Mouse (Mus musculus): ENCODE data around the gene Cpn1.

Gene Cpn1

GRCm38 (mm10) chr19:43939769-43940689, 46.3 kb downstream of the Cpn1 start, which contains the start of gene Dnmbp:
Gene Dnmbp (minus strand): TSS chr19:43940191.
- DNase-seq (ENCODE audit: low read depth): peak; percentile 92

- peak; percentile 49 for DNase-seq (ENCODE audit: low read depth)
These were observed 47.1 kb downstream of the Cpn1 start for GRCm38 (mm10) chr19:43939171-43939768.

DNA sequence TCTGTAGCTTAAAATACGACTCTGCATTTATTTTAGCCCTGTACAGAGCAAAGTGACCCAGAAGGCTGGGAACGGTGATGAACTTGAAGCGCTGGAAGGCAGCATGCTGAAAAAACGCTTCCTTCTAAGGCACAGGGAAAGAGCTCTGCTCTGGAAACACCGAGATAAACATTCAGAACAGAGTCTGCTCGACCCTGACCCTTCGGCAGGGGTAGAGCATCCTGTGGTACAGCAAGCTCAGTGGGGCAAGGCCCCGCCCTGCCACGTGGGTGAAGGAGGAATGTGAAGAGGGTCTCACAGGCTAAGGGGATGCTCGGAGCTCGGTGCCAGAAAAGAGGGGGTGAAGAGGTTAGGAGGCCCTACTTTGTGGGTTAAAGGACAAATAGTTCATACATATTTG, 48.0 kb downstream of the Cpn1 start:
- no peak for DNase-seq (ENCODE audit: low read depth)

DNA sequence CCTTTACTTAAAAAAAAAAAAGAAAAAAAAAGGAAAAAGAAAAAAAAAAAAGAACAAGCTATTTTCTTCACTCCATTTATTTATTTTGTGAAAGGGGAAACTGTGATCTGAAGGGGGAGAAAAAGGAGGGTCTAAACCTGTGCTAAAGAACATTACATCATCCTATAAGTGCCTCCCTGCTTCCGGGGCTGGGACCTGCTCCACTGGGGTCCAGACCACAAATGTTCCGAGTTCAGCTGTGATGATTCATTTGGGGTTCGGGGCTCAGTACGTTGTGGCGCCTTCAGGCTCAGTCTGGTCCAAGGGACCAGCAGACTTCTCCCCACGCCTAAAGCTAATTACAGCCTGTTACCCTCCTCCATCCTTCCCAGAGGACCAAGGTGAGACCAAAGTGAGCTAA, 55.4 kb downstream of the Cpn1 start:
- no peak for DNase-seq (ENCODE audit: low read depth)

DNA sequence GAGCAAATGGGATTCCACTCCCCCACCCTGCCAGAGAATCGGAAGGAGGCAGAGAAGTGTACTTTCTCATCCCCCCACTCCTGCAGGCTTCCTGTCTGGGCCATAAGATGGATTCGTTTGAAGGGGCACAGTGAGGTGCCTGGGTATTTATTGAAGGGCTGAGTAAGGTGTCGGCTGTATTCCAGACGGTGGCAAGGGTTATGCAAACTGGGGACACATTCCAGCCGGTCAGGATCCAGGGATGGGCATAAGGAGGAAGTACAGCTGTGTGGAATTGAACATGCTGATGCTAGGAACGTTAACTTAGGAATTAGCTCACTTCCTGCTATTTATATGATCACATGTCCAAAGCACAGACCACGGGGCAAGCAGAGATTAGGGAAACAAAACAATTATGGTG, 56.0 kb downstream of the Cpn1 start:
- DNase-seq (ENCODE audit: low read depth): no peak

DNA sequence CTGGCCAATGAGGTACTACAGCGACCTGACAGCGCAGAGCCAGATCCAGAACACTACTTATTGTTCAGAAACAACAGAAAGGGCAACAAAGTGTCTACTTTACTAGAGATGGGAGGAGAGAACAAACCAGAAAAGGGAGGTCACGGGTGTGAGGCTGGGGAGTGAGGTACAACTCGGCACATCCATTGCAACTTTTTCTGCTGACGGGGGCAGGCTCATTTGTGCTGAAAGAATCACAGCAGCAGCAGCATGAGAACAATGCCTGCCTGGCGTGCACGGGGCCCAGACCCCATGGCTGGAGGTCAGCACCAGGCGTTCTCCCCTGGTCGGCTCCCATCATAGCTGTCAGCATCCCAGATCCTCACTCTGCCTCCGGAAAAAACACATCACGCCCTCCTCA, 56.5 kb downstream of the Cpn1 start:
- no peak for DNase-seq (ENCODE audit: low read depth)

GRCm38 (mm10) chr19:43927967-43928366, 58.4 kb downstream of the Cpn1 start:
- no peak for DNase-seq (ENCODE audit: low read depth)

- DNase-seq (ENCODE audit: low read depth): no peak
These were observed 59.3 kb downstream of the Cpn1 start for GRCm38 (mm10) chr19:43927057-43927456.

DNA sequence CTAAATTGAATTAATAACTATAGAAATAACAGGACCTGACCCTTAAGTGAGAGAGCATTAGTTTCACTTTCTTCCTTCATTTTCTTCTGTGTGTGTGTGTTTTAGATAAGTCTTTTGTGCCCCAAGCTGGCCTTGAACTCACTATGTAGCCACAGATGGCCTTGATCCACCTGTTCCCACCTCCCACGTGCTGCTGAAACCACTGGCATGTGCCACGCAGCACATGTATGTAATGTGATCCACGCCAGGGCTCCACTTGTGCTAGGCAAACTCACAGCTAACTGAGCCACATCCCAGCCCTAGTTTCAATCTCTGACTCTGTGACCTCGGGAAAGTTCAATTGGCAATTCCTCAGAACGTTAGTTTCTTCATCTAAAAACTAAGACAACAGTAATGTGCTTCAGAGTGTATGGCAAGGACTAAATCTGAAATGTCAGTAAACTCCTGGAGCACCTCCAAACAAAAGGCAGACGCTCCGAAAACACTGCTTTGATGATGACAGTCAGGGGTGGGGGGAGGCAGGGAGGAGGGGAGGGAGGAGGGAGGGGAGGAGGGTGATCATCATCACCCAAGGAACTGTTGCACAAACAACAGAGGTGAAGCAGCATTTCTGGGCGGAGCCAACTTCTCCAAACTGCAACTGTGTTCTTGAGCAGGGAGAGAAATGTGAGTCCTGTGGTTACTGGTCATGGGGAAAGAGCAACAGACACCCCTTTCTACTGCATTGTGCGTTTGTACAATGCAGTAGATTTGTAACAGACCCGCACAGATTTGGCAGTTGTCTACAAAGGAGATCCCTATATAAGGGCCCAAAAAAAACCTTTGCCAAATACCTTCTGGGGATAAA, 60.0 kb downstream of the Cpn1 start:
- DNase-seq (ENCODE audit: low read depth): peak; percentile 58

DNA sequence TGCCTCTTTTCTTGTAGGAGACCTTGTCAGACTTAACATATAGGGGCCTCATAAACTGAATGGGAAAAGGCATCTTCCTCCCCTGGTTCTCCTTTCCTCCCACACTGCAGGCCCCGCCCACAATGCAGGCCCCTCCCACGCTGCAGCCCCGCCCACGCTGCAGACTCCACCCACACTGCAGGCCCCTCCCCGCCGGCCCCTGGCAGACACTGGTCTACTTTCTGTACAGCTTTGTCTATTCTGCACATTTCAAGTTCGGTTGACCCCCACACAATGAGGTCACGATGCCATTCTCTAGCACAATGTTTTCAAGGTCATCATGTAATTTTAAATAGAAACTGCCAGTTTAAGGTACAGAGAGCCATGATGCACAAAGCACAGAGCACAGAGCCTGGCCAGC, 62.0 kb downstream of the Cpn1 start:
- no peak for DNase-seq (ENCODE audit: low read depth)

GRCm38 (mm10) chr19:43922963-43923362, 63.4 kb downstream of the Cpn1 start:
- DNase-seq (ENCODE audit: low read depth): no peak

- no peak for DNase-seq (ENCODE audit: low read depth)
These were observed 64.9 kb downstream of the Cpn1 start for GRCm38 (mm10) chr19:43921410-43921809.

- no peak for DNase-seq (ENCODE audit: low read depth)
These were observed 65.7 kb downstream of the Cpn1 start for GRCm38 (mm10) chr19:43920453-43921300.

GRCm38 (mm10) chr19:43919841-43920240, 66.5 kb downstream of the Cpn1 start:
- no peak for DNase-seq (ENCODE audit: low read depth)

DNA sequence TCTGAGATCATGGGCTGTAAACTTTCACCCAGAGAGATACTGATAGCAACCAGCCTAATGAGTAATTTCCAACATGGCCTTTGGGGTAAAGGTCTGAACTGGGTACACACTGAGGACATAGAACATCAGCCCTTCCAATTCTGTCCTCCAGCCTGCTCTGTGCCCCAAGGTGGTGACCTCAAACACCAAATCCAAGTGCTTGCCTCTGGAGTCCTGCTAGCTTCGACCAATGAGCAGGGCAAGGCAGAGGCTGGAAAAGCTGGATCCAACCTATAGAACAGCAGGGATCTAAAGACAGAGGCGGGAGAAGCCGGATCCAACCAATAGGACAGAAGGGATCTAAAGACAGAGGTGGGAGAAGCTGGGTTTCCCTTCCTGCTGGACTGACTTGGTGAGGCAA, 67.5 kb downstream of the Cpn1 start:
- no peak for DNase-seq (ENCODE audit: low read depth)

GRCm38 (mm10) chr19:43917763-43918162, 68.6 kb downstream of the Cpn1 start:
- DNase-seq (ENCODE audit: low read depth): no peak

DNA sequence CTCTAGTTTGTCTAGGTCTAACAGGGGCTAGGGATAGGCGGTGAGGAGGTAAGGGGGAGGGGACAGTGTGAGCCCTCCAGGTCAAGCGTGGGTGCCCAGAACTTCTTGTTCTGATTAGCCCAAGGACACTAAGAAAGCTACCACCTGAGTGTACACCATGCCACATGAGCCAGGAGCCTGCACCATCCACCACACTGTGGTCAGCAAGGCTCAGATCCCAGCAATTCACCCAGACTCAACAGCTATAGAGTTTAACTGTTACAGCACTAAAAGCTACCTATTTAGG, 69.0 kb downstream of the Cpn1 start:
- DNase-seq (ENCODE audit: low read depth): no peak

DNA sequence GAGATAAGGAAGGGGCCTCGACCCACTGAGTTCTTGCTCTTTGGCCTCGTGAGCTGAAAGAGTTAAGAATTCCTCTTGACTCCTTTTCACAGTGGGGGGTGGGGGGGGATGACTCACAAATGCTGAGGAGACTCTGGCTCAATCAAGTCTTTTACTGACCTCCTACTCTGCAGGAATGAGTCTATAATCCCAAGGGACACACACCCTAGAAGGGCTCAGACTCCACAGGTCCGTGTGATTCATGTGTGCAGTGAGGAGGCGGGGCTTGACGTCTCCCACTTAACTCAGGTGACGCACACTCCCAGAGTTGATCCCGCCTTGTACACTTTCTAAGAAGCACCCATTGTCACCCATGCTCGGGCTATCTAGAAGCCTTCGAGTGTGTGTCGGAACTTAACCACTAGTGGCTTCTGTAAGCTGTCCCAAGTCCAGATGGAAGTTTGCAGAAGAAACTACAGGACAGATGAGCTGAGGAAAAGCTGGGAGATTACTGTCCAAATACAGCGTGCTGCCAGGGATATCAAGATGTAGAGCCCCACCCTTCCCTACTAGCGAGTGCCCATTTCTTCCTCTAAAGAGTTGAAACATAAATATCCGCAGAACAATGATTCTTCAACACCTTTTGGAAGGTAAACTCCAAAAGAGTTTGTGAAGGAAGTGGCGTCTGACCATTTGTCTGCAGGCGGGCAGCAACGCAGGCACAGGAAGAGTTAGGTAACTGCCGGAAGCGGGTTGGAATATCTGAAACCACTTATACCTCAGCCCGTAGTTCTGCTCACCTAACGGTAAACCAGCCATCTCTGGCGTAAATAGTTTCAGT, 69.6 kb downstream of the Cpn1 start:
- DNase-seq (ENCODE audit: low read depth): peak; percentile 97

- DNase-seq (ENCODE audit: low read depth): peak; percentile 63
These were observed 70.9 kb downstream of the Cpn1 start for GRCm38 (mm10) chr19:43915431-43915830.

DNA sequence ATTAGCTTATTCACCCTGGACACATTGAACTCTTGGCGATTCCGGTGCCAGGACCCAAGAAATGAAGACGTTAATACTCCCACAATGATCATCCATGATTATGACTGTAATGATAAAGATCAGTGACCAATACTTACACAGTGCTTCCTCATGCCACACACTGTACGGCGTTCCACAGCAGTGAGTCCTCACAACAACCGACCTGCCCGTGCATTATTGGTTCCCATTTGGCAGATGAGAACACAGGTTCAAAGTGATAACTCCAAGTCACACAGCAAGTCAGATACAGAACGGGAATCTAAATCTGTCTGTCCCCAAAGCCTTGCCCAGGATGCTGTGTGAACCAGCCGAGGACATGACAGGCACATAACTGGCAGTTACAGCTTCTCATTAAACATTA, 71.4 kb downstream of the Cpn1 start:
- DNase-seq (ENCODE audit: low read depth): no peak
